Mouse (Mus musculus): Measurements from ENCODE around the gene Meis2.

The Meis2 gene

DNA sequence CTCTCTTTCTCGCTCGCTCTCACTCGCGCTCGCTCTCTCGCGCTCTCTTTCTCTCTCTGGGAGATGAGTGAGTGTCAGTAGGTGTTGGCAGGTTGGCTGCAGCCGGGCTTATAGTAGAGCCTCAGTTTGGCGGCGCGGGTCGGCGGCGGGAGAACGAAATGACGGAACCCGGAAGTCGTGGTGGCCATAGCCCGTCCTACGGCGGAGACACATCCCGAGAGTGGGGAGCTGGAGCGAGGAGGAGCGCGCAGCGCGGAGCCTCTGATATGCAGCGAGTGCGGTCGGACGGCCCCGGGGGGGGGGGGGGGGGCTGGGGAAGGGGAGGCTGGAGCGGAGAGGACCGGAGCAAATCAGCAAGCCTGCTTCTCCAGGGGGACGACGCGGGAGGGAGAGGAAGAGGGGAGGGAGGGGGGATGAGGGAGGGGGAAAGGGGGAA, at the start of gene Meis2:
Gene Meis2 (minus strand): TSS at position 270 of the 436 bp plus-strand sequence.
- DNase-seq (ENCODE audit: low spot score), result no peak

GRCm38 (mm10) chr2:116106194-116106593, 40.6 kb upstream of the Meis2 start:
- DNase-seq (ENCODE audit: low spot score), result no peak

DNA sequence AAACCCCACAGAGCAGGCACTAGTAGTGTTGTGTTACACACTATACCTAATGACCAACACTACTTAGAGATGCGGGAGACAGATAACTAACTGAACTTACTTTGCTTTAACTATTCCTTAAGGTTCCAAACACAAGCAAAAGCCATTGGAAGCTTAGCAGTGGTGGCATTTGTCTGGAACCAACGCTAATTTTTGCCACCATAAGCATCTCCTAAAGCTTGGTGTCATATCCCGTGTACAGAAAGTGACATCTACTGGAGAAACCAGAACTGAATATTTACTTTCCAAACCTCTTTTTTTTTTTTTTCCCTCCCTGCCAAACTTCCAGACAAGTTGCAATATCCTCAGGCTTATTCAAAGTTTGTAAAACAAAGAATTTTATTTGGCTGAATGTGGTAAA, 39.5 kb upstream of the Meis2 start:
- DNase-seq (ENCODE audit: low spot score), result no peak

DNA sequence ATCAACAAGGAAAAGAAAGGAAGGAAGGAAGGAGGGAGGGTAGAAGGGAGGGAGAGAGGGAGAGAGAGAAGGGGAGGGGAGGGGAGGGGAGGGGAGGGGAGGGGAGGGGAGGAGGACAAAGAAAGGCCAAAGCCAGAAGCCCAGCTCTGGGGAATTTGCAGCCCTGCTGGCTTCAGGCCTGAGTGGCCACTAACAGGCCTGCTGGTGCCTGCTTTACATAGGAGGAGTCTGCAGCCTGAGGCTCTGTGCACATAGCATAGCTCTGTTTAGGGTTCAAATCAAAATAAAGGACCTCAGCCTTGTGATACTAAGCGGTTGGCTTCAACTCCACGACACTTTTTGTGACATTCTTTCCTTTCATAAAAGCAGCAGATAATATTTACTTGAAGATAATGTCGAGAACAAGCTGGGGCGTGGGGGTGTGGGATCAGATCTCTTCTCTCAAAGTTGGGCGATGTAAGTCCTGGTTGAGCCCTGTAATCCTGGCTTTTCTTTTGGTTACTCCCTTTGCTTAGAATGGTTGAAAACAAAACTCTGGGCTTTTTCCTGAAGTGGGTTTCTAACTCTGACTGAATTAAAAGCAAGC, 37.9 kb upstream of the Meis2 start:
- no peak for DNase-seq (ENCODE audit: low spot score)

DNA sequence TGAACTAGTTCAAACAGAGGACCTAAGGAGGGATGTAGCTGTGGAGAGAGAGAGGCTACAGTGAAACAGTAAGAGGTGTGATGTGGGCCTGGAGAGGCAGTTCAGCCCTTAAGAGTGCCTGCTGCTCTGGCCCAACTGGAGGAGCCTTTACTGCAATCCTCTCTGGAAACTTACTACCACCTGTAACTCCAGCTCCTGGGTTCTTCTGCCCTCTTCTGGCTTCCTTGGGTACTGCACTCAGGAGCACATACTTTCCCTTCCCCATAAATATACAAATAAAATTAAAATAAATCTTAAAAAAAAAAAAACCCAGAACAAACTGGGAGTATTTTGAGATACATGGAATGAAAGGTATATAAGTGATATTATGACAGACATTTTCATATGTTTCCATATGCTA, 35.6 kb upstream of the Meis2 start:
- no peak for DNase-seq (ENCODE audit: low spot score)

GRCm38 (mm10) chr2:116080961-116081360, 15.3 kb upstream of the Meis2 start:
- DNase-seq (ENCODE audit: low spot score), result no peak

- DNase-seq (ENCODE audit: low spot score), result no peak
These were observed 13.2 kb upstream of the Meis2 start for GRCm38 (mm10) chr2:116078841-116079240.

DNA sequence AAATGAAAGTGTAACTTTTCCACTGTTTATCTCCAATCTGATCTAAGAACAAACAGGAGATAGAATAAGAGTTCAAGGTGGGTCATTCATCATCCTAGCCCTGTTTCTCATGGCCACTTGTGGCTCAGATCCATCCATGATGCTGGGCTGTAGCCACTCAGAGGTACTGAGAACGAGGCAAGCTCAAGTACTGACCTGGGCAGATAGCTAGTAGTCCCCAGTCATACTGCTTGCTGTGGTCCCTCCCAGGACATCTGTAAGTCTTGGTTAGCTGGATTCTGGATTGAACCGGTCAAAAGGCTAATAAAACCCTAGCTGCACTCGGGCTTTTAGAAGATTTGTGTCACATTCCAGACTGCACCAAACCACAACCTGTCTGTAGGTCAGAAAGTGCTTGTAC, 12.1 kb upstream of the Meis2 start:
- DNase-seq (ENCODE audit: low spot score), result no peak

GRCm38 (mm10) chr2:116076752-116077480, 11.3 kb upstream of the Meis2 start:
- no peak for DNase-seq (ENCODE audit: low spot score)

GRCm38 (mm10) chr2:116075902-116076301, 10.3 kb upstream of the Meis2 start:
- DNase-seq (ENCODE audit: low spot score), result no peak

- no peak for DNase-seq (ENCODE audit: low spot score)
These were observed 9.8 kb upstream of the Meis2 start for GRCm38 (mm10) chr2:116075477-116075876.

GRCm38 (mm10) chr2:116074726-116075440, 9.2 kb upstream of the Meis2 start:
- no peak for DNase-seq (ENCODE audit: low spot score)

DNA sequence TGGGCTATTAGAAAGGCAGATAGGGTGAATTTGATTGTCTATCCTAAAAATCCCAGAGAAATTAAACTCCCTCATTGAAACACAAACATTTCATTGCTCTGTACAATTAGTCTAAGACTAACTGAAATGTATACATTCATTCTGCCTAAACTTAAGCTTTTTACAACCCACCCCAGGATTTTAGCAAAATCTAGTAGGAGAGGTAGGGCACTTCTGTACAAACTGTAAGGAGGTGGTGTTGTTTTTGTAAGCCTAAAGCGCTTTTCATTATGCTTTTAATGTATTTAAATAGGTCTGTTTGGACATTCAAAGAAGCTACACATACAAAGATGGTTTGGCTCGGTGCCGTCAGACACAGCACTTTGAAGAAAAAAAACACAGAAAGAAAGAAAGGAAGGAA, 8.4 kb upstream of the Meis2 start:
- no peak for DNase-seq (ENCODE audit: low spot score)

DNA sequence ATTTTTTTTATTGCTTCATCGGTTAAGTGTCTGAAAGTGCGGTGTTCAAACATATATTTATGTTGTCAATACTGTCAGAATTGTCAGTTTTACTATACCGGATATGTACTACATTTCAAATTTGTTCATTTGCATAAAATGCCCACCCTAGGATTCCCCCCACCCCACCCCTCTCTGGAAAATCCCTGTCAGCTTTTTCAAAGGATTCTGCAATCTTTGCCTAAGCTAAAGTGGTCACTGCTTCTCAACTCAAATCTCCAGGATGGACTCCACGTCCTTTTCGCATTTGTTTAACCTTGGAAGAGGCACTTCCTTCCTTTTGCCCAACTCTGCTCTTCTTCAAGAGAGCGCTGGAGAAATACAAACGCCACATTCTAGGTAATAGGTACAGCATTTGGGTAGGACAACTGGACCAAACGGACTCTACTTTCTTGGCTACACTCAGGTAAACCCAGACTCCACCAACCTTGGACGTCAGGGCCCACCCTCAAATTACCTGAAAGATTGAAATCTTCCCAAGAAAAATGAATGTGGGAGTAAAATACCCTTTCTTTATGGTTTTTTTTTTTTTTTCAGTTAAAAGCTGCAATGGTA, 7.8 kb upstream of the Meis2 start:
- no peak for DNase-seq (ENCODE audit: low spot score)

GRCm38 (mm10) chr2:116072706-116073105, 7.1 kb upstream of the Meis2 start:
- DNase-seq (ENCODE audit: low spot score), result no peak

GRCm38 (mm10) chr2:116072321-116072640, 6.6 kb upstream of the Meis2 start:
- no peak for DNase-seq (ENCODE audit: low spot score)

DNA sequence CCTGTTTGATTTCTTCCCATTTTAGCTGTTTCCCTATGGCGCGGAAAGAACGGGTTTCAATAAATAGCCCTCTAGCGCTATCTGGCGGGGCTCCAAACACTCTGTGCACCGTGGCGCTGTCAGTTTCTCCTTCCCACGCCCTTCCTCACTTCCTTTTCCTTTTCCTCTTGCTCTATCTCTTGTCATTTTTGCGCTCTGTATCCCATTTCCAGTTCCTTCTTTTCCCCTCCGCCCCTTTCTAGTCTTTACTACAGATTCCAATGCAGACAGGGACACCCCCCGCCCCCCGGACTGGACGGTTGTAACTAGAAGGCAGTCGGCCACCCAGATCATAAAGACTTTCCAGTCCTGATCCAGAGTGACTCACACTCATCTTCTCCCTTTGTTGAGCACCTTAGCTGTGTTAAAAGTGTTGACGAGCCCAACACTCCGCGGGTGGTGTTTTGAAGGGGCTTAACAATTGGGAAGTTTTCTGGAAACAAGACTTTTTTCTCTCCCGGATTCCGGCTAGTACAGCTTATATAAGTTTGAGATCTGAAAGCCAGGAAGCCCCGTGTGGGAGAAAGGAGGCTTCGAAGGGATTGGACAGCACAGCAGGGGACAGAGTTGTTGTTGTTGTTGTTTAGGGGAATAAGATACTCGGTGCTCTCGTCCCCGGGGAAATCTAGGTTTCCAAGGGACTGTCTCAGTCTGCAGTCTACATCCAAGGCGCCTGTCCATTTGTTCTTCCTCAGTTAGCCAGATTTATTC, 6.1 kb upstream of the Meis2 start:
- no peak for DNase-seq (ENCODE audit: low spot score)

GRCm38 (mm10) chr2:116070614-116071425, 5.2 kb upstream of the Meis2 start:
- DNase-seq (ENCODE audit: low spot score), result no peak

DNA sequence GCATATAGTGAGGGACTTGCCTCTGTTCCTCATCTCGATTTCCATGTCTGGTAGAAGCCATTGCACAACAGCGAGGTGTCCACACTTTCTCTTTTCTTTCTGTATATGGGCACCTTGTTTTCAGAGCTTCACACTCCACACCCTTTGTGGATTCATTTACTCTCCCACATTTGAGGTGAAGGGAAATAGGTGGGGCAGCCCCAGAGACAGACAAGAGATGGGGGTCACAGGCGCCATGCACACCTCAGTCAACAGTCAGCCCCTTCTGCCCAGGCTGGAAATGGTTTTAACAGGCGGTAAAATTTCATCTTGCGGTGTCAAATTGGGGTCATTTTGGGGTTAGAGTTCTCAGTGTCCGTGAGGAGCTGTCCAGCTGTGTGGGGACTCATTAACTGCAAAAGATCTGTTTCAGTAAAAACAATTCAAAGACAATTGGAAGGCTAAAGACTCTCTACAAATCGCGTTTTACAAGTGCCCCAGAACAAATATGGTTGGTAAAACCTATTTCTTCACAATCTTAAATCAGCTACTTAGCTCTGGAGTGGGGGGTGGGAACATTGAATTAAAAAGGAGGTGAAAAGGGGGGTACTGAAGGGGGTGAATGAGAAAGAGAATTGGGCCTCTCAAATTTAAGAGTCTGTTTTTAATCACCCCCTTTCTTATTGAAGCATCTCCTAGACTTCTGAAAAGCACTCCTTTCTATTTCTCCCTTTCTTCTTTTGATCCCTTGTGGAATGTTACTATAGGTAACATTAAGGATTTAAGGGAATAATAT, 4.0 kb upstream of the Meis2 start:
- no peak for DNase-seq (ENCODE audit: low spot score)

DNA sequence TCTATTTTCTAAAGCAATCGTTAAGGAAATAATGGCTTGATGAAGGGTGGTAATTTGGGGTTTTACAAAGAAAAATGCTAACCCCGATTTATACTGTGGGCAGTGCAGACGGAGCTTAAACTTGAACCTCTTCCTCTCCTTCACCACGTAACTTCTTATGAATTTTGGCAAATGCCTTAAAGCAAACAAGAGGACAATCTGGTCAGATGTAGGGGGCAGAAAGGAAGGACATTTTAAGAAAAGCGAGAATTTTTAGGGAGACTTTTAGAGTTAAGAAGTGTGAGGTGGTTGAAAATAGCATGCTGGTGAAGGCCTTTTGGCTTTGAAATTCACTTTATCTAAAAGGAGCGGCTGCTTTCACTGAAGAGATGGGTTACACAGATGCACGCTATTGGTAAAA, 3.3 kb upstream of the Meis2 start:
- no peak for DNase-seq (ENCODE audit: low spot score)

DNA sequence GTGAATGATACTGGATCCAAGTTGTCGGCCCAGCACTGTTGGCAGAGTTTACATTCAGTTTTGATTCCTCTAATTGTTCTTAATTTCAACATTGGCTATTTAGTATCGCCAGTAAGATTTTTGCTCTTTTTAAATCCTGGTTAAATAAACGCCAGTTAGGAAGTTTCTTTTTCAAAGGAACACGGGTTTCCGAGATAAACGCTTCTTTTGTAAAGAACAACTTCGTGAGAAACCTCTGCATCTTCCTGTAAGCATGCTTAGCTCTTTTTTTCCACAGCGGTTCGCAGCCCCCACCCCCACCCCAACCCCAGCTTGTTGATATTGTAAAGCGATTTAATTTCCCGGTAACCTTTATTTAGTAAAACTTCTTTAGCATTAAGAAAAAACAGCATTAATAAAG, 2.8 kb upstream of the Meis2 start:
- no peak for DNase-seq (ENCODE audit: low spot score)
